Mouse (Mus musculus): ENCODE results near the gene Tbc1d32. TPM values are rescaled to one million over a fixed set of nuclear protein-coding genes. Genes with fewer than 3 reads are reported as not detected.

The Tbc1d32 gene
- total and polyA plus RNA-seq, 3 experiments: 4.4 to 5.9 (median 4.6) TPM

- no peak for DNase-seq (ENCODE audit: extremely low read depth)
- Histone ChIP-seq H3K27me3 (replicated peaks) (no peaks in the 10 kb centered on the region), H3K27ac (ENCODE audit: insufficient read depth, low read depth) (no peak overlapping the region), H3K36me3 (replicated peaks in 1 of 2; ENCODE audit: control insufficient read depth in 1 of 2, insufficient read depth in 1 of 2, low read length in 1 of 2) (no peaks in the 10 kb centered on the region), H3K9ac (ENCODE audit: insufficient read depth, low read depth) (peak overlapping the region; percentile 41; the same call in 1 of the 2 replicates), H3K4me1 (ENCODE audit: control insufficient read depth in 1 of 2, insufficient read depth in 2 of 2) (0 out of 4 replicates have a peak, but pooled peaks cover 0 to 6% of the 10 kb centered on the region in 2 experiments), H3K4me2 (ENCODE audit: insufficient read depth, low read depth, poor library complexity, severe bottlenecking) (peak overlapping the region; percentile 3; the same call in 1 of the 2 replicates), H3K9me3 (replicated peaks; ENCODE audit: low read length) (no peaks in the 10 kb centered on the region), H3K79me2 (replicated peaks; ENCODE audit: control insufficient read depth, extremely low read depth, insufficient read depth, poor library complexity, severe bottlenecking) (no peaks in the 10 kb centered on the region), H3K4me3 (replicated peaks in 1 of 3; ENCODE audit: low read depth in 2 of 3, low read length in 2 of 3, poor library complexity in 1 of 3) (peak overlapping the region; percentile 42 to 61 (median 47))
- dilution Hi-C loops (cut with MboI; ENCODE audit: extremely low pct_ligation_motif_present, extremely low pct_unique_long_range_greater_than_20kb, low sequenced_read_pairs): no loop called here
- TF ChIP-seq PAX5 (IDR thresholded peaks at IDR 0.05; ENCODE audit: low read length) (no peak), CHD2 (IDR thresholded peaks at IDR 0.05; ENCODE audit: low read length) (no peak), GABPA (IDR thresholded peaks at IDR 0.05; ENCODE audit: insufficient replicate concordance, low read depth, low read length) (no peak), MYC (IDR thresholded peaks at IDR 0.05; ENCODE audit: low read depth, low read length) (no peak), SMC3 (IDR thresholded peaks at IDR 0.05; ENCODE audit: low read depth, low read length) (no peak), JUN (IDR thresholded peaks at IDR 0.05; ENCODE audit: insufficient read depth, low read depth, low read length) (no peak), RCOR1 (conservative IDR thresholded peaks at IDR 0.05; ENCODE audit: low read depth, low read length) (no peak), CHD1 (IDR thresholded peaks at IDR 0.05; ENCODE audit: low read depth, low read length) (no peak), USF1 (IDR thresholded peaks at IDR 0.05; ENCODE audit: low read depth, low read length) (no peak), E2F4 (IDR thresholded peaks at IDR 0.05; ENCODE audit: insufficient replicate concordance, low read depth, low read length) (no peak), MAZ (IDR thresholded peaks at IDR 0.05; ENCODE audit: low read depth, low read length) (no peak), HCFC1 (IDR thresholded peaks at IDR 0.05; ENCODE audit: low read depth, low read length) (no peak), ETS1 (conservative IDR thresholded peaks at IDR 0.05; ENCODE audit: low read depth, low read length) (no peak)
- in situ Hi-C loops (cut with MboI; ENCODE audit: low pct_ligation_motif_present, low pct_unique_long_range_greater_than_20kb, low sequenced_read_pairs): no loop called here
Measured at GRCm38 (mm10) chr10:56106996-56107334, 121.5 kb downstream of the Tbc1d32 start.

GRCm38 (mm10) chr10:56106333-56106995, 122.0 kb downstream of the Tbc1d32 start, which contains the start of gene Msl3l2:
TSS of gene Msl3l2 (plus strand) at chr10:56106917.
- peak; percentile 88 for DNase-seq (ENCODE audit: extremely low read depth)
- H3K9ac ChIP-seq (ENCODE audit: insufficient read depth, low read depth): peak within 1 kb of the TSS; percentile 41; the same call in 1 of the 2 replicates
- peak within 1 kb of the TSS; percentile 9; the same call in 1 of the 2 replicates for H3K4me2 ChIP-seq (ENCODE audit: insufficient read depth, low read depth, poor library complexity, severe bottlenecking)
- H3K27ac ChIP-seq (ENCODE audit: insufficient read depth, low read depth): no peak within 1 kb of the TSS
- peaks cover 0 to 2% of the 10 kb centered on the region in 2 experiments for H3K36me3 ChIP-seq (replicated peaks in 1 of 2; ENCODE audit: control insufficient read depth in 1 of 2, insufficient read depth in 1 of 2, low read length in 1 of 2)
- no peaks in the 10 kb centered on the region for H3K9me3 ChIP-seq (replicated peaks; ENCODE audit: low read length)
- peak within 1 kb of the TSS; percentile 42 to 61 (median 47) for H3K4me3 ChIP-seq (replicated peaks in 1 of 3; ENCODE audit: low read depth in 2 of 3, low read length in 2 of 3, poor library complexity in 1 of 3)
- H3K4me1 ChIP-seq (ENCODE audit: control insufficient read depth in 1 of 2, insufficient read depth in 2 of 2): 0 out of 4 replicates have a peak, but pooled peaks cover 0 to 6% of the 10 kb centered on the region in 2 experiments
- dilution Hi-C loops (cut with MboI; ENCODE audit: extremely low pct_ligation_motif_present, extremely low pct_unique_long_range_greater_than_20kb, low sequenced_read_pairs): no loop called here
- in situ Hi-C loops (cut with MboI; ENCODE audit: low pct_ligation_motif_present, low pct_unique_long_range_greater_than_20kb, low sequenced_read_pairs): no loop called here
- H3K79me2 ChIP-seq (replicated peaks; ENCODE audit: control insufficient read depth, extremely low read depth, insufficient read depth, poor library complexity, severe bottlenecking): no peaks in the 10 kb centered on the region
- no peaks in the 10 kb centered on the region for H3K27me3 ChIP-seq (replicated peaks)
- TF ChIP-seq POLR2AphosphoS2 (IDR thresholded peaks at IDR 0.05; ENCODE audit: low read depth, low read length) (no peak), E2F4 (IDR thresholded peaks at IDR 0.05; ENCODE audit: insufficient replicate concordance, low read depth, low read length) (no peak), ZC3H11A (IDR thresholded peaks at IDR 0.05; ENCODE audit: low read depth, low read length) (no peak), RAD21 (IDR thresholded peaks at IDR 0.05; ENCODE audit: low read depth, low read length) (peak; percentile 52), SIN3A (IDR thresholded peaks at IDR 0.05; ENCODE audit: low read length) (no peak), MYC (IDR thresholded peaks at IDR 0.05; ENCODE audit: low read depth, low read length) (no peak), GABPA (IDR thresholded peaks at IDR 0.05; ENCODE audit: insufficient replicate concordance, low read depth, low read length) (no peak), MAFK (IDR thresholded peaks at IDR 0.05; ENCODE audit: insufficient replicate concordance, low read length) (no peak), NRF1 (IDR thresholded peaks at IDR 0.05; ENCODE audit: low read depth, low read length) (no peak), TBP (conservative IDR thresholded peaks at IDR 0.05; ENCODE audit: low read depth, low read length) (no peak), USF2 (conservative IDR thresholded peaks at IDR 0.05; ENCODE audit: low read depth, low read length) (no peak), MEF2A (IDR thresholded peaks at IDR 0.05; ENCODE audit: borderline replicate concordance, low read depth, low read length) (no peak), NELFE (IDR thresholded peaks at IDR 0.05; ENCODE audit: low read depth, low read length) (no peak), ZMIZ1 (IDR thresholded peaks at IDR 0.05; ENCODE audit: low read depth, low read length) (no peak), EP300 (IDR thresholded peaks at IDR 0.05; ENCODE audit: low read length) (no peak), HCFC1 (IDR thresholded peaks at IDR 0.05; ENCODE audit: low read depth, low read length) (peak; percentile 30; the same call in 1 of the 2 replicates), ETS1 (conservative IDR thresholded peaks at IDR 0.05; ENCODE audit: low read depth, low read length) (no peak), SMC3 (IDR thresholded peaks at IDR 0.05; ENCODE audit: low read depth, low read length) (peak; percentile 52), CTCF (conservative IDR thresholded peaks at IDR 0.05 in 1 of 2, IDR thresholded peaks at IDR 0.05 in 1 of 2; ENCODE audit: low read depth in 2 of 2, low read length in 2 of 2) (peak; percentile 57 to 80), IRF4 (IDR thresholded peaks at IDR 0.05; ENCODE audit: low read depth, low read length) (peak; percentile 64; the same call in 1 of the 2 replicates), JUN (IDR thresholded peaks at IDR 0.05; ENCODE audit: insufficient read depth, low read depth, low read length) (no peak), ELF1 (IDR thresholded peaks at IDR 0.05; ENCODE audit: low read depth, low read length) (peak; percentile 45; the same call in 1 of the 2 replicates), ZKSCAN1 (IDR thresholded peaks at IDR 0.05; ENCODE audit: borderline replicate concordance, low read depth, low read length) (no peak), USF1 (IDR thresholded peaks at IDR 0.05; ENCODE audit: low read depth, low read length) (no peak), MXI1 (IDR thresholded peaks at IDR 0.05; ENCODE audit: low read depth, low read length) (no peak)
